ENCODE assay signal across 8 mouse cellular contexts in genomic region chr6:88898534-88899048, GRCm38 (mm10). TPM values are rescaled to one million over a fixed set of nuclear protein-coding genes. Genes with fewer than 3 reads are reported as not detected.
DNase-seq lines count a peak whose midpoint lies in the region; ATAC-seq and TF ChIP-seq lines count a peak whose summit lies in the region.

Gene Mcm2, minus strand, starts transcription at chr6:88898780.

- no peak for TF ChIP-seq CTCF in kidney, adult 2 months (conservative IDR thresholded peaks at IDR 0.05; ENCODE audit: insufficient read depth, insufficient read length, low read depth, low read length)
- no peak for TF ChIP-seq CTCF in spleen, adult 2 months (IDR thresholded peaks at IDR 0.05; ENCODE audit: extremely low read depth, insufficient read depth, insufficient read length, insufficient replicate concordance)

- no peaks in the 10 kb centered on the region for H3K27me3 ChIP-seq in embryonic facial prominence, embryonic 13.5 days
- no peaks in the 10 kb centered on the region for H3K27me3 ChIP-seq in kidney, adult 2 months (replicated peaks; ENCODE audit: control insufficient read depth, insufficient read depth, low read length)
- H3K27me3 ChIP-seq in limb, embryonic 12.5 days: no peaks in the 10 kb centered on the region
- no peaks in the 10 kb centered on the region for H3K27me3 ChIP-seq in midbrain, embryonic 15.5 days (replicated peaks)
- H3K27me3 ChIP-seq in spleen, adult 2 months (ENCODE audit: control insufficient read depth, insufficient read depth, low read length): no peaks in the 10 kb centered on the region

- peak within 1 kb of the TSS; percentile 90 for H3K9ac ChIP-seq in embryonic facial prominence, embryonic 13.5 days
- H3K9ac ChIP-seq in limb, embryonic 12.5 days (replicated peaks): peak within 1 kb of the TSS; percentile 81
- H3K9ac ChIP-seq in midbrain, embryonic 15.5 days: peak within 1 kb of the TSS; percentile 44

- H3K4me1 ChIP-seq in embryonic facial prominence, embryonic 13.5 days: peaks cover 34% of the 10 kb centered on the region
- H3K4me1 ChIP-seq in kidney, adult 2 months (ENCODE audit: control insufficient read depth, insufficient read depth, low read length): peaks cover 16% of the 10 kb centered on the region
- peaks cover 34% of the 10 kb centered on the region for H3K4me1 ChIP-seq in limb, embryonic 12.5 days (replicated peaks)
- peaks cover 22% of the 10 kb centered on the region for H3K4me1 ChIP-seq in midbrain, embryonic 15.5 days
- H3K4me1 ChIP-seq in spleen, adult 2 months (ENCODE audit: control insufficient read depth, insufficient read depth, insufficient read length): peaks cover 14% of the 10 kb centered on the region

- DNase-seq in 3134 (ENCODE audit: extremely low read depth, insufficient read length, low spot score): peak; percentile 94
- peak; percentile 96 to 98 for DNase-seq in adrenal gland, postnatal 36 days
- DNase-seq in heart, adult 18-20 months: peak; percentile 96 to 99
- peak; percentile 98 for DNase-seq in kidney, adult 2 months
- DNase-seq in spleen, adult 2 months (ENCODE audit: low read depth in 1 of 2, low spot score in 2 of 2): peak; percentile 89 to 96

- H3K4me3 ChIP-seq in embryonic facial prominence, embryonic 13.5 days: peak within 1 kb of the TSS; percentile 75
- H3K4me3 ChIP-seq in kidney, adult 2 months (ENCODE audit: insufficient read depth, low read depth, low read length): peak within 1 kb of the TSS; percentile 79
- H3K4me3 ChIP-seq in limb, embryonic 12.5 days (replicated peaks): peak within 1 kb of the TSS; percentile 76
- peak within 1 kb of the TSS; percentile 49 for H3K4me3 ChIP-seq in midbrain, embryonic 15.5 days
- peak within 1 kb of the TSS; percentile 77 for H3K4me3 ChIP-seq in spleen, adult 2 months (ENCODE audit: extremely low read depth, insufficient read depth, insufficient read length)

- H3K4me2 ChIP-seq in embryonic facial prominence, embryonic 13.5 days: peak within 1 kb of the TSS; percentile 73
- H3K4me2 ChIP-seq in limb, embryonic 12.5 days: peak within 1 kb of the TSS; percentile 74
- peak within 1 kb of the TSS; percentile 71 for H3K4me2 ChIP-seq in midbrain, embryonic 15.5 days

- H3K36me3 ChIP-seq in embryonic facial prominence, embryonic 13.5 days: peaks cover 34% of the 10 kb centered on the region
- no peaks in the 10 kb centered on the region for H3K36me3 ChIP-seq in kidney, adult 2 months (ENCODE audit: control insufficient read depth, insufficient read depth, low read length)
- H3K36me3 ChIP-seq in limb, embryonic 12.5 days: peaks cover 37% of the 10 kb centered on the region
- H3K36me3 ChIP-seq in midbrain, embryonic 15.5 days (replicated peaks): no peaks in the 10 kb centered on the region
- H3K36me3 ChIP-seq in spleen, adult 2 months (ENCODE audit: control insufficient read depth, insufficient read depth, low read length): 0 out of 2 replicates have a peak, but pooled peaks cover 3% of the 10 kb centered on the region

- H3K27ac ChIP-seq in embryonic facial prominence, embryonic 13.5 days: peak within 1 kb of the TSS; percentile 82
- H3K27ac ChIP-seq in kidney, adult 2 months (ENCODE audit: insufficient read depth, low read depth, low read length): no peak within 1 kb of the TSS
- H3K27ac ChIP-seq in limb, embryonic 12.5 days: peak within 1 kb of the TSS; percentile 89
- H3K27ac ChIP-seq in midbrain, embryonic 15.5 days: peak within 1 kb of the TSS; percentile 52
- peak within 1 kb of the TSS; percentile 41; the same call in 1 of the 2 replicates for H3K27ac ChIP-seq in spleen, adult 2 months (ENCODE audit: insufficient read depth, low read length)

- ATAC-seq in embryonic facial prominence, embryonic 13.5 days (ENCODE audit: insufficient number of reproducible peaks, insufficient read depth, low FRiP score, low TSS enrichment, low read depth): peak; percentile 72
- peak; percentile 62 for ATAC-seq in limb, embryonic 12.5 days (ENCODE audit: insufficient number of reproducible peaks, insufficient read depth, low FRiP score, low TSS enrichment, low read depth)
- ATAC-seq in midbrain, embryonic 15.5 days (replicated peaks): peak; percentile 69

- no peaks in the 10 kb centered on the region for H3K9me3 ChIP-seq in embryonic facial prominence, embryonic 13.5 days
- no peaks in the 10 kb centered on the region for H3K9me3 ChIP-seq in limb, embryonic 12.5 days
- no peaks in the 10 kb centered on the region for H3K9me3 ChIP-seq in midbrain, embryonic 15.5 days

- TF ChIP-seq POLR2A in kidney, adult 2 months (IDR thresholded peaks at IDR 0.05; ENCODE audit: low read depth, low read length): no peak
- no peak; the same call in 1 of the 2 replicates for TF ChIP-seq POLR2A in spleen, adult 2 months (IDR thresholded peaks at IDR 0.05; ENCODE audit: low read depth, low read length)

- under 1% methylated on average over 33 of the region's 33 CpGs for WGBS in embryonic facial prominence, embryonic 13.5 days
- WGBS in kidney, adult 2 months: under 1% methylated on average over 33 of the region's 33 CpGs
- WGBS in limb, embryonic 12.5 days: under 1% methylated on average over 33 of the region's 33 CpGs
- WGBS in midbrain, embryonic 15.5 days: under 1% methylated on average over 33 of the region's 33 CpGs
- under 1% methylated on average over 33 of the region's 33 CpGs for WGBS in spleen, adult 2 months

RNA-seq across cellular contexts. Expression of gene Mcm2, which starts in this region (rescaled TPM):
- total RNA-seq in adrenal gland, postnatal 36 days (2021): 10 to 100 TPM; 28.9 to 40.1 TPM
- 124 and 131 TPM in 2 replicates for polyA plus RNA-seq in embryonic facial prominence, embryonic 13.5 days (2015; fragmentation: Nextera tagmentation; extraction: Ambion mirVana)
- total RNA-seq in heart, adult 18-20 months (2021): 1 to 10 TPM; 4.7 to 5.6 TPM
- 8.9 and 10.2 TPM in 2 replicates for polyA plus RNA-seq in kidney, adult 2 months (2012; rRNA removed)
- polyA plus RNA-seq in limb, embryonic 12.5 days (2016; fragmentation: Nextera tagmentation; extraction: Ambion mirVana): 207 and 208 TPM in 2 replicates
- polyA plus RNA-seq in midbrain, embryonic 15.5 days (2015; fragmentation: Nextera tagmentation; extraction: Ambion mirVana): 24.7 and 28.8 TPM in 2 replicates
- 40.3 and 57.7 TPM in 2 replicates for polyA plus RNA-seq in spleen, adult 2 months (2012; rRNA removed)

Comparison
In these comparisons a context has a peak if more than half of its experiments do, and no peak if none do; other contexts are left out.
1. RNA of gene Mcm2 (total RNA-seq): 28.9 to 40.1 TPM in adrenal gland, postnatal 36 days; 4.7 to 5.6 TPM in heart, adult 18-20 months; every median in the first group is over 4 times any median in the second.
2. Peak in every context shown above with its lines, with median percentiles within 50 percentile points of each other: DNase-seq, ATAC-seq, H3K4me2 ChIP-seq, H3K4me3 ChIP-seq and H3K9ac ChIP-seq.